Mouse (Mus musculus) skeletal muscle tissue, adult 2 months (tissue): ENCODE data around the gene Gbx1.

Experiments
- DNase-seq: peaks from one replicate; pipeline ENCODE4 v3.0.0-alpha.2; 2012; ENCODE audit warnings: low read depth, low spot score

Gene Gbx1

GRCm38 (mm10) chr5:24477909-24478308, 49.1 kb downstream of the Gbx1 start:
- no peak for DNase-seq

GRCm38 (mm10) chr5:24475476-24476241, 51.3 kb downstream of the Gbx1 start:
- no peak for DNase-seq

GRCm38 (mm10) chr5:24474723-24475261, 52.2 kb downstream of the Gbx1 start:
- DNase-seq, result no peak

GRCm38 (mm10) chr5:24474025-24474722, 52.8 kb downstream of the Gbx1 start:
- no peak for DNase-seq

GRCm38 (mm10) chr5:24472884-24473619, 54.0 kb downstream of the Gbx1 start:
- DNase-seq, result no peak

GRCm38 (mm10) chr5:24470600-24470999, 56.4 kb downstream of the Gbx1 start:
- peak; percentile 60 for DNase-seq

GRCm38 (mm10) chr5:24466762-24467161, 60.2 kb downstream of the Gbx1 start:
- DNase-seq, result no peak

GRCm38 (mm10) chr5:24455613-24456012, 71.4 kb downstream of the Gbx1 start:
- no peak for DNase-seq

GRCm38 (mm10) chr5:24455076-24455475, 71.9 kb downstream of the Gbx1 start:
- no peak for DNase-seq

GRCm38 (mm10) chr5:24453985-24454303, 73.1 kb downstream of the Gbx1 start:
- DNase-seq, result no peak

- no peak for DNase-seq
Observed at GRCm38 (mm10) chr5:24453283-24453984, 73.6 kb downstream of the Gbx1 start.
